Mouse (Mus musculus): Measurements from ENCODE around the gene Rnaset2a. TPM values are rescaled to one million over a fixed set of nuclear protein-coding genes. Genes with fewer than 3 reads are reported as not detected.
"Not testable (repeated sequence)": the region's sequence is repeated elsewhere in the genome, so short reads cannot be mapped to it uniquely, and the experiment has no call there.

Rnaset2a gene
- polyA plus RNA-seq, 1 experiment, result 84.9 TPM

DNA sequence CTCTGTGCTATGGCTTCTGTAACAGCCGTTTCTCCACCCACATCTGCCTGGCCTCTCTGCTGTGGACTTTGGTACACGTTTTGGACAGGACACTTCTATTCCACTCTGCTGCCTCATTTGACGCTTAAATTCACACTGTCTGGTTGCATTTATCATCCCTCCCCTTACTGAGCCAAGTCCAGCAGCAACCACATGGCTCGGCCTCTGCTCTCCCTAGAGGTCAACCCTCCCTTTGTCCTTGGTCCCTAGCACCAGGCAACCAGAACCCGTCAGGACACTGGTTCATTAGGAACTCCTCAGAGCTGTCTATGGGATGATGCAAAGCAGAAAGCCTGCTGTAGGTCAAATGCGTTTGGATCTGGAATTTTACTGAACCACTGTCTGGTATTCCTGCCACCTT, 17.0 kb downstream of the Rnaset2a start:
- H3K27me3 ChIP-seq (ENCODE audit: control insufficient read depth, insufficient read depth, insufficient read length); H3K4me3 ChIP-seq (ENCODE audit: insufficient read depth, poor library complexity, severe bottlenecking); H3K36me3 ChIP-seq (ENCODE audit: control insufficient read depth, insufficient read depth); H3K79me3 ChIP-seq (ENCODE audit: low read depth); H3K79me2 ChIP-seq (ENCODE audit: control insufficient read depth, insufficient read depth); H3ac ChIP-seq (ENCODE audit: control insufficient read depth, insufficient read length, low read depth): not testable (repeated sequence)

GRCm38 (mm10) chr17:8129578-8129977, 18.3 kb downstream of the Rnaset2a start:
- not testable (repeated sequence) for H3ac ChIP-seq (ENCODE audit: control insufficient read depth, insufficient read length, low read depth); H3K79me3 ChIP-seq (ENCODE audit: low read depth); H3K27me3 ChIP-seq (ENCODE audit: control insufficient read depth, insufficient read depth, insufficient read length); H3K36me3 ChIP-seq (ENCODE audit: control insufficient read depth, insufficient read depth); H3K4me3 ChIP-seq (ENCODE audit: insufficient read depth, poor library complexity, severe bottlenecking); H3K79me2 ChIP-seq (ENCODE audit: control insufficient read depth, insufficient read depth)

DNA sequence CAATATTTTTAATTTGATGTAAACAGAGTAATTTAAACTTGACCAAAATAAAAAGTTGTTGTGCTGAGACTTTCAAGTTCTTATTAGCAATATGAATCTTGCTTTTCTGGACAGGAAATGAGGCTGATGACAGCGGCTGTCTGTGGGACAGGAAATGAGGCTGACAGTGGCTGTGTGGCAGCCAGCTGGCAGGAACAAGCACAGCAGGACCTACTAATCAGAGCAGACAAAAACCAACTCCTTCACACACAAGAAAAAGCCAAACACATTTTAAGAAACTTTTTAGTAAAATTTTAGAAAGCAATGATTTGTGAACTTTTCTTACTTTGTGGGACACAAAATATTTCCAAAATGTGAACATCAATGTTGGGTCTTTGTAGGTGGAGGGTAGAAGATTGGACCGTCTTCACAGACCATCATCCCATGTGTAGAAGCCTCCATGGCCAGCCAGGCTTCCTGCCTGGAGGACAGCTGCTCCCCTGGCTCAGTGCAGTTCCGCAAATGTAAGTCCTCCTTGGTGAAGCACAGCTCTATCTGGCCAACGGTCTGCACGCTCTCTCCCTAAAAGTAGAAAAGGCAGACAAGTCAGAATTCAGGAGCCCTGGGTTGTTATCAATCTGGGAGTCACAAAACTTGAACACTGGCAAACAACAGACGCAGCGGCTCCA, 19.4 kb downstream of the Rnaset2a start:
- not testable (repeated sequence) for H3K4me3 ChIP-seq (ENCODE audit: insufficient read depth, poor library complexity, severe bottlenecking); H3K79me2 ChIP-seq (ENCODE audit: control insufficient read depth, insufficient read depth); H3K27me3 ChIP-seq (ENCODE audit: control insufficient read depth, insufficient read depth, insufficient read length); H3K79me3 ChIP-seq (ENCODE audit: low read depth); H3ac ChIP-seq (ENCODE audit: control insufficient read depth, insufficient read length, low read depth); H3K36me3 ChIP-seq (ENCODE audit: control insufficient read depth, insufficient read depth)

DNA sequence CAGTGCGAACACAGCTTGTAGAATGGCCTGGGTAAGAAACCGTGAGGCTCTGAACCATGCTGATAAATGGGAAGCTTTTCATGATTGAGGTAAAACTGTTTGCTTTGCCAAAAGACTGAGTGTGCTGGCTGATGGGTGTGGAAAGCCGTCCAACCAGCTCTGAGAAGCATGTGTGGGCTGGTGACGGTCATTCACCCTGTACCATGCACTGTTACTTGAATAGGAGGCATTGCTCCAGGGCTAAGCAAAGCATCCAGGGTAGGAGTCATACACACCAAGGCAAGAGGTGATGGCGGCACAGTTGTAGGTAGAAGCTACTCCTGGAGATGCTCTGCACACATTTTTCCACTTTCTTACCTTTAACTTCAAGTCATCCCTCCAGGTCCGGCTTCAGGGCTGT, 23.3 kb downstream of the Rnaset2a start:
- not testable (repeated sequence) for H3K79me2 ChIP-seq (ENCODE audit: control insufficient read depth, insufficient read depth); H3K79me3 ChIP-seq (ENCODE audit: low read depth); H3K4me3 ChIP-seq (ENCODE audit: insufficient read depth, poor library complexity, severe bottlenecking); H3ac ChIP-seq (ENCODE audit: control insufficient read depth, insufficient read length, low read depth); H3K36me3 ChIP-seq (ENCODE audit: control insufficient read depth, insufficient read depth); H3K27me3 ChIP-seq (ENCODE audit: control insufficient read depth, insufficient read depth, insufficient read length)

GRCm38 (mm10) chr17:8122974-8123373, 24.9 kb downstream of the Rnaset2a start:
- H3K79me3 ChIP-seq (ENCODE audit: low read depth); H3K79me2 ChIP-seq (ENCODE audit: control insufficient read depth, insufficient read depth): not testable (repeated sequence)

DNA sequence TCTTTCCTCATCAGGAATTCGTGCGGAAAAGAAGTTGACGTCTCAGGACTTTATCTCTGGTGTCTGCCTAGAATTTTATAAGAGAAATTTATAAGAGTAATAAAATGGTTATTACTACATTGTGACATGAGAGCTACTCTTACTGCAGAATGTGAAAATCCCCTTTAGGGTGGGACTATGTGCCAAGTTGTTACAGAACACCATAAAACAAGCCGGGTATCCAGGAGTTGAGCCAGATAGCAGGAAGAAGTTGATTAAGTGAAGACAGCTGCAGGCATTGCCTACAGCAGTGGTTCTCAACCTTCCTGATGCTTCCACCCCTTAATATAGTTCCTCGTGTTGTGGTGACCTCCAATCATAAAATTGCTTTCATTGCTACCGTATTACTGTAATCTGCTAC, 31.0 kb downstream of the Rnaset2a start:
- not testable (repeated sequence) for H3K36me3 ChIP-seq (ENCODE audit: control insufficient read depth, insufficient read depth); H3K79me3 ChIP-seq (ENCODE audit: low read depth); H3ac ChIP-seq (ENCODE audit: control insufficient read depth, insufficient read length, low read depth); H3K4me3 ChIP-seq (ENCODE audit: insufficient read depth, poor library complexity, severe bottlenecking); H3K27me3 ChIP-seq (ENCODE audit: control insufficient read depth, insufficient read depth, insufficient read length); H3K79me2 ChIP-seq (ENCODE audit: control insufficient read depth, insufficient read depth)

More at GRCm38 (mm10) chr17:8122974-8123373, 24.9 kb downstream of the Rnaset2a start:
- not testable (repeated sequence) for H3K27me3 ChIP-seq (ENCODE audit: control insufficient read depth, insufficient read depth, insufficient read length); H3K36me3 ChIP-seq (ENCODE audit: control insufficient read depth, insufficient read depth); H3ac ChIP-seq (ENCODE audit: control insufficient read depth, insufficient read length, low read depth); H3K4me3 ChIP-seq (ENCODE audit: insufficient read depth, poor library complexity, severe bottlenecking)

DNA sequence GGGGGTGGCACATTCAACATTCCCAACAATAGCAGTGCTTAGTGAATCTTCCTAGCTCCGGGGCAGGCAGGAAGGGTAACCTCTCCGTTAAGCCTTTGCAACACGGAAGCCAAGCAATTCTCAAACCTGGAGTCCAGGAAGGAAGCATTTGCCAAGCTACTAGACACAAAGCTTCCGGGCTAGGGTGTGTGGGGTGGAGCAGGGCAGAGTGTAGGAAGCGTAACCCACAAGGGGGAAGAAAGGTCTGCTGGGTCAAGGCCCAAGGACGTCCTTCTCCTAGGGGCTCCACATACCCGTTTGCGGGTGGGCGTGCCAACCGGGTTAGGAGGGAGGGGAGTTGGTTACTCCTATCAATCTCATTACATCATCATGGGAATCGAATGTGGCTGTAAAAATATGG, 31.5 kb downstream of the Rnaset2a start:
- not testable (repeated sequence) for H3K79me3 ChIP-seq (ENCODE audit: low read depth); H3K79me2 ChIP-seq (ENCODE audit: control insufficient read depth, insufficient read depth); H3ac ChIP-seq (ENCODE audit: control insufficient read depth, insufficient read length, low read depth); H3K36me3 ChIP-seq (ENCODE audit: control insufficient read depth, insufficient read depth); H3K4me3 ChIP-seq (ENCODE audit: insufficient read depth, poor library complexity, severe bottlenecking); H3K27me3 ChIP-seq (ENCODE audit: control insufficient read depth, insufficient read depth, insufficient read length)

- H3K27me3 ChIP-seq (ENCODE audit: control insufficient read depth, insufficient read depth, insufficient read length); H3K79me2 ChIP-seq (ENCODE audit: control insufficient read depth, insufficient read depth); H3K79me3 ChIP-seq (ENCODE audit: low read depth): not testable (repeated sequence)
Measured at GRCm38 (mm10) chr17:8112199-8112598, 35.7 kb downstream of the Rnaset2a start.

DNA sequence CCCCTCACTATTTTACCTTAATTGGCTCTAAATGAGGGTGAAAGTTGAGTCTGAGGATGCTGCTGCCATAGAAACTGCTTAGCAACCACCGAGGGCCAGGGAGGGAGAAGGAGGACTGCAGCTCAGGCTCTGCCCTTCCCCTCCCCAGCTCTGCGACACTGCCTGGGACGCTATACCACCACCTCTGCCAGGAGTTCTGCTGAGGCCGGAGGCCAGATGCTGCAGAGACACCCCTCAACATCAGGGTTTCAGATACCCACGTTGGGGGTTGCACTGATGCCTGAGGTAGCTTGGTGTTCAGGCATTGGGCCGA, 46.6 kb downstream of the Rnaset2a start:
- not testable (repeated sequence) for H3K79me3 ChIP-seq (ENCODE audit: low read depth); H3K27me3 ChIP-seq (ENCODE audit: control insufficient read depth, insufficient read depth, insufficient read length); H3K36me3 ChIP-seq (ENCODE audit: control insufficient read depth, insufficient read depth); H3K79me2 ChIP-seq (ENCODE audit: control insufficient read depth, insufficient read depth); H3ac ChIP-seq (ENCODE audit: control insufficient read depth, insufficient read length, low read depth); H3K4me3 ChIP-seq (ENCODE audit: insufficient read depth, poor library complexity, severe bottlenecking)

More at GRCm38 (mm10) chr17:8112199-8112598, 35.7 kb downstream of the Rnaset2a start:
- H3K36me3 ChIP-seq (ENCODE audit: control insufficient read depth, insufficient read depth); H3K4me3 ChIP-seq (ENCODE audit: insufficient read depth, poor library complexity, severe bottlenecking); H3ac ChIP-seq (ENCODE audit: control insufficient read depth, insufficient read length, low read depth): not testable (repeated sequence)

DNA sequence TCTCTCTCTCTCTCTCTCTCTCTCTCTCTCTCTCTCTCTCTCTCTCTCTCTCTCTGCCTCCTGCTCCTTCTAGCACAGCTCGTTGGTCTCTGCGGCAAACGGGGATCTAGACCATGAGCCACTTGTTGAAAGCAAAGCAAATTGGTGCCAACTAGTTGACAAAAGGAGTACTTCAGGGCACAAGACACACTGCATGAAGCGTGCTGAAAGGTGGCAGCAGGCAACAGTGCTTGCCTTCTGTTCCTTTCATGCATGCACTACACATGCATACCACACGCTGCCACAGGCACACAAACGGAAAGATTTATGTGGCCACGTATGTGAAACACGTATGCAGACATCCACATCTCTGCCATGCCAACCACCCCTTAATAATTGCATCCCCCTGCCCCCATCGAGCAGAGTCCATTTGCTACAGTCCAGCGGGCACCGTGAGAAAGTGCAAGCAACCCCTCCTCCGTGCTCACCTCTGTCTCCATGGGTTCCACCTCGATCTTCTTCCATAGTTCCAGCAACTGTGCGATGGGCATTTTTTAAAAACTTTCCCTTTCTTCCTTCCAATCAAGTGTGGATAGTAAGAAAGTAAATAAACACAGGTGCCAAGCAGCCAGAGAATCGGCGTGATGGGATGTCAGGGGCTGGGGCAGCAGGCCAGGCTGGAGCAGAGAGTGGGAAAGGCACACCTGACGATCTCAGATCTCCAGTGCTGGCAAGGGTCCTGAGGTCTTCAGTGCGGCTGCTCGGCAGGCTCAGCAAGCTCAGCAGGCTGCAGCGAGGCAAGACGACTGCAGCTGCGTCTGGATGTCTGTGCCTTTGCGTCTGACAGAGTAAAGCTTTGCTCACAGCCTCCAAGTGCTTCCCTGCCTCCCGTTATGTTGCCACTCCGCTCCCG, 47.2 kb downstream of the Rnaset2a start:
- H3K36me3 ChIP-seq (ENCODE audit: control insufficient read depth, insufficient read depth); H3ac ChIP-seq (ENCODE audit: control insufficient read depth, insufficient read length, low read depth): not testable (repeated sequence)

DNA sequence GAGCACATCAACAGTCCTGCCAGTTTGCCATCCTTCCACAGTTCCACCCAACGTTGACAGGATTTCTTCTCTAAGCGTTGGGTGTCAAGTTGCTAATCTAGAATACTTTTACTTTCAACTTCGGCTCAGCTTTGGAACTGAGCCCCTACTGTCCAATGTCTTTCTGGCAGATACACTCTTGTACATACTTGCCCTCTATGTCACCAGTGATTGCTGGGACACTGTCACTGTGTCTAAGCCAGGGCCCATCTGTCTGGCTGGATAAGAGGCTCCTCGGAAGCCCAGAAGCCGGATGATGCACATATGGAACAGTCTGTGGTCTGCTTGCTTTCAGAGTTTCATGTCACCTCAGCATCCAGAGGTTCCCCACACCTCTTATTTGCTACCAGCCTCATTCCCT, 51.7 kb downstream of the Rnaset2a start:
- H3K36me3 ChIP-seq (ENCODE audit: control insufficient read depth, insufficient read depth); H3K79me2 ChIP-seq (ENCODE audit: control insufficient read depth, insufficient read depth); H3K4me3 ChIP-seq (ENCODE audit: insufficient read depth, poor library complexity, severe bottlenecking); H3ac ChIP-seq (ENCODE audit: control insufficient read depth, insufficient read length, low read depth); H3K79me3 ChIP-seq (ENCODE audit: low read depth); H3K27me3 ChIP-seq (ENCODE audit: control insufficient read depth, insufficient read depth, insufficient read length): not testable (repeated sequence)

More for the DNA sequence above, 47.2 kb downstream of the Rnaset2a start:
- not testable (repeated sequence) for H3K79me3 ChIP-seq (ENCODE audit: low read depth); H3K27me3 ChIP-seq (ENCODE audit: control insufficient read depth, insufficient read depth, insufficient read length); H3K79me2 ChIP-seq (ENCODE audit: control insufficient read depth, insufficient read depth); H3K4me3 ChIP-seq (ENCODE audit: insufficient read depth, poor library complexity, severe bottlenecking)

GRCm38 (mm10) chr17:8095653-8096052, 52.2 kb downstream of the Rnaset2a start:
- H3K79me3 ChIP-seq (ENCODE audit: low read depth); H3K36me3 ChIP-seq (ENCODE audit: control insufficient read depth, insufficient read depth); H3K4me3 ChIP-seq (ENCODE audit: insufficient read depth, poor library complexity, severe bottlenecking); H3K79me2 ChIP-seq (ENCODE audit: control insufficient read depth, insufficient read depth); H3ac ChIP-seq (ENCODE audit: control insufficient read depth, insufficient read length, low read depth); H3K27me3 ChIP-seq (ENCODE audit: control insufficient read depth, insufficient read depth, insufficient read length): not testable (repeated sequence)

All from C2C12 (cell line).